Mouse (Mus musculus) C2C12 (cell line): ENCODE data around the gene Atp5b. TPM values are rescaled to one million over a fixed set of nuclear protein-coding genes. Genes with fewer than 3 reads are reported as not detected.
A peak's percentile ranks its signal among the peaks of the same experiment; 100 is the strongest.
"Not testable (repeated sequence)": the region's sequence is repeated elsewhere in the genome, so short reads cannot be mapped to it uniquely, and the experiment has no call there.

Source experiments
- H3K27me3 ChIP-seq: one replicate; pipeline ENCODE4 v1.6.1; 2011; ENCODE audit not compliant: control insufficient read depth, insufficient read depth, insufficient read length
- H3K36me3 ChIP-seq: one replicate; pipeline ENCODE4 v1.6.1; 2011; ENCODE audit not compliant: control insufficient read depth, insufficient read depth
- H3K4me3 ChIP-seq: one replicate; pipeline ENCODE4 v1.5.1; 2011; ENCODE audit warnings: mild to moderate bottlenecking, control low read depth; ENCODE audit not compliant: poor library complexity, insufficient read depth, severe bottlenecking
- H3K79me2 ChIP-seq: one replicate; pipeline ENCODE4 v1.6.1; 2011; ENCODE audit not compliant: control insufficient read depth, insufficient read depth
- H3K79me3 ChIP-seq: one replicate; pipeline ENCODE4 v1.6.1; 2011; ENCODE audit warnings: low read depth, control low read depth
- H3ac ChIP-seq: one replicate; pipeline ENCODE3; 2011; ENCODE audit warnings: low read depth; ENCODE audit not compliant: control insufficient read depth, insufficient read length
- CEBPB ChIP-seq: IDR thresholded peaks from one replicate; pipeline ENCODE4 v1.6.1; 2011; ENCODE audit warnings: low read depth, mild to moderate bottlenecking, control low read depth, moderate library complexity
- CTCF ChIP-seq: IDR thresholded peaks from one replicate; pipeline ENCODE4 v1.5.1; 2011; ENCODE audit not compliant: control insufficient read depth, insufficient read depth, insufficient read length
- FOSL1 ChIP-seq: IDR thresholded peaks from one replicate; pipeline ENCODE4 v1.8.0; 2011; ENCODE audit warnings: mild to moderate bottlenecking, low read length; ENCODE audit not compliant: poor library complexity, insufficient read depth, severe bottlenecking
- MAX ChIP-seq: IDR thresholded peaks from one replicate; pipeline ENCODE4 v1.6.1; 2011; ENCODE audit warnings: mild to moderate bottlenecking, control low read depth
- MYOD1 ChIP-seq: IDR thresholded peaks from one replicate; pipeline ENCODE4 v1.6.1; 2011; ENCODE audit warnings: low read depth; ENCODE audit not compliant: control insufficient read depth, insufficient read length
- MYOG ChIP-seq: IDR thresholded peaks from one replicate; pipeline ENCODE4 v1.6.1; 2011; ENCODE audit not compliant: control insufficient read depth, insufficient read length; ENCODE audit errors: extremely low read depth
- USF1 ChIP-seq: IDR thresholded peaks from one replicate; pipeline ENCODE4 v1.6.1; 2011; ENCODE audit warnings: low read depth, mild to moderate bottlenecking, control low read depth, moderate library complexity
- polyA plus RNA-seq: library from polyadenylated mRNA; unstranded; fragments of >200 nt; fragmentation: generic; extraction: Trizol; gene quantifications from one replicate; pipeline ENCODE4 v1.2.1, GENCODE M21; 2012; ENCODE audit warnings: missing spikeins

Gene Atp5b
- polyA plus RNA-seq, 1 experiment: 3,917 TPM

- H3K4me3 ChIP-seq: peak overlapping the region; percentile 96
Measured at GRCm38 (mm10) chr10:128059207-128059981, 23.7 kb upstream of the Atp5b start.

GRCm38 (mm10) chr10:128061109-128061508 lies 22.0 kb upstream of the Atp5b start:
- Histone ChIP-seq H3K79me2 (peaks cover 83% of the 10 kb centered on the region), H3K36me3 (peaks cover 55% of the 10 kb centered on the region), H3ac (peak overlapping the region; percentile 74), H3K4me3 (peak overlapping the region; percentile 96), H3K27me3 (no peaks in the 10 kb centered on the region), H3K79me3 (peaks cover 68% of the 10 kb centered on the region)
- TF ChIP-seq FOSL1: no peak
- no peak for TF ChIP-seq CTCF
- TF ChIP-seq CEBPB: no peak
- no peak for TF ChIP-seq USF1
- TF ChIP-seq MYOD1: no peak
- no peak for TF ChIP-seq MYOG
- TF ChIP-seq MAX: no peak

More at GRCm38 (mm10) chr10:128059207-128059981, 23.7 kb upstream of the Atp5b start:
- H3ac ChIP-seq: peak overlapping the region; percentile 100
- peaks cover 38% of the 10 kb centered on the region for H3K36me3 ChIP-seq
- H3K27me3 ChIP-seq: no peaks in the 10 kb centered on the region
- peaks cover 66% of the 10 kb centered on the region for H3K79me2 ChIP-seq
- TF ChIP-seq CEBPB (no peak), MAX (peak; percentile 74), CTCF (no peak)
- peaks cover 51% of the 10 kb centered on the region for H3K79me3 ChIP-seq

- no peak for TF ChIP-seq USF1
- TF ChIP-seq MYOG: no peak
- no peak for TF ChIP-seq CTCF
- no peak for TF ChIP-seq FOSL1
- TF ChIP-seq MAX: no peak
- Histone ChIP-seq H3K79me2 (peaks cover 96% of the 10 kb centered on the region), H3K27me3 (no peaks in the 10 kb centered on the region), H3K36me3 (peaks cover 67% of the 10 kb centered on the region), H3ac (no peak overlapping the region), H3K4me3 (no peak overlapping the region), H3K79me3 (peaks cover 81% of the 10 kb centered on the region)
Measured at GRCm38 (mm10) chr10:128062221-128062989, 20.7 kb upstream of the Atp5b start.

DNA sequence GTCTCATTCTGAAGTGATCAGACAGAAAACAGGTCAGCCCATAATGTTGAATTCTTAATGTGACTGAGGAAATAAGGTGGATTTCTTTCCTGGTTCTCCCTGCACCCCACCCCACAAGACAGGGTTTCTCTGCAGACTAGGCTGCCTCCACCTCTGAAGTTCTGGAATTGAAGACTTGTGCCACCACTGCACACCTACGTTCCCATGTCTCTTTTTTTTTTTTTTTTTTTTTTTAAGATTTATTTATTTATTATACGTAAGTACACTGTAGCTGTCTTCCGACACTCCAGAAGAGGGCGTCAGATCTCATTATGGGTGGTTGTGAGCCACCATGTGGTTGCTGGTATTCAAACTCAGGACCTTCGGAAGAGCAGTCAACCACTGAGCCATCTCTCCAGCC lies 17.0 kb upstream of the Atp5b start:
- TF ChIP-seq CTCF (no peak), FOSL1 (no peak), MYOD1 (no peak), CEBPB (no peak), USF1 (no peak), MAX (no peak), MYOG (no peak)
- Histone ChIP-seq H3K27me3 (no peaks in the 10 kb centered on the region), H3K4me3 (no peak overlapping the region), H3K79me3 (peaks cover 99% of the 10 kb centered on the region), H3ac (no peak overlapping the region), H3K79me2 (peaks cover 100% of the 10 kb centered on the region), H3K36me3 (peaks cover 94% of the 10 kb centered on the region)

GRCm38 (mm10) chr10:128069201-128069600 lies 13.9 kb upstream of the Atp5b start:
- Histone ChIP-seq H3K27me3 (no peaks in the 10 kb centered on the region), H3K4me3 (no peak overlapping the region), H3K36me3 (peaks cover 97% of the 10 kb centered on the region), H3K79me2 (peaks cover 94% of the 10 kb centered on the region), H3ac (no peak overlapping the region), H3K79me3 (peaks cover 86% of the 10 kb centered on the region)
- TF ChIP-seq USF1 (no peak), MYOG (no peak), FOSL1 (no peak)

DNA sequence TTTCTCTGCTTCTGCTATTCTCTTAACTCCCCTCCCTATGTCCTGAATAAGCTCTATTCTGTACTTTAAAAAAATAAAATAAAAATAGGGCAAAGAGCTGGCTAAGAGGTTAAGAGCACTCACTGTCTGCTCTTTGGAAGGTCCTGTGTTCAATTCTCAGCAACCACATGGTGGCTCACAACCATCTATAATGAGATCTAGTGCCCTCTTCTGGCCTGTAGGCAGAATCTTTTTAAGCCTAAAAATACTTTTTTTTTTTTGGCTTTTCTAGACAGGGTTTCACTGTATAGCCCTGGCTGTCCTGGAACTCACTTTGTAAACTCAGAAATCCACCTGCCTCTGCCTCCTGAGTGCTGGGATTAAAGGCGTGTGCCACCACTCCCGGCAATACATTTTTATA lies 12.6 kb upstream of the Atp5b start:
- Histone ChIP-seq H3K36me3 (peaks cover 96% of the 10 kb centered on the region), H3K79me2 (peaks cover 81% of the 10 kb centered on the region), H3K79me3 (peaks cover 77% of the 10 kb centered on the region)
- not testable (repeated sequence) for H3K4me3 ChIP-seq, H3ac ChIP-seq, H3K27me3 ChIP-seq

DNA sequence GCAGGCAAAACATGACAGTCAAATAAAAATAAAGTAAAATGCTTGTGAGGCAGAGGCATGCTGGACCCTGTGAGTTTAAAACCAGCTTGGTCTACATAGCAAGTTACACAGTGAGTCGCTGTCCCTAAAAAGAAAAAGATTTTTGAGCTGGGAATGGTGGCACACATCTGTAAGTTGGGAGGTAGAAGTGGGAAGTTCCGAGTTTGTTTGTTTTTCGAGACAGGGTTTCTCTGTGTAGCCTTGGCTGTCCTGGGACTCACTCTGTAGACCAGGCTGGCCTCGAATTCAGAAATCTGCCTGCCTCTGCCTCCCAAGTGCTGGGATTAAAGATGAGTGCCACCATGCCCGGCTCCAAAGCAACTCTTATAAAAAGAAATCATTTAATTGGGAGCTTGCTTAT lies 4.8 kb upstream of the Atp5b start:
- H3K27me3 ChIP-seq, H3K79me2 ChIP-seq: not testable (repeated sequence)
- H3K36me3 ChIP-seq: peaks cover 44% of the 10 kb centered on the region

More for the DNA sequence above, 4.8 kb upstream of the Atp5b start:
- H3ac ChIP-seq, H3K4me3 ChIP-seq, H3K79me3 ChIP-seq: not testable (repeated sequence)
